Mouse (Mus musculus): Measurements from ENCODE around the gene Selenof. TPM values are rescaled to one million over a fixed set of nuclear protein-coding genes. Genes with fewer than 3 reads are reported as not detected.

Selenof gene
- total RNA-seq, 2 experiments from 2014 or later: 206 to 262 TPM

DNA sequence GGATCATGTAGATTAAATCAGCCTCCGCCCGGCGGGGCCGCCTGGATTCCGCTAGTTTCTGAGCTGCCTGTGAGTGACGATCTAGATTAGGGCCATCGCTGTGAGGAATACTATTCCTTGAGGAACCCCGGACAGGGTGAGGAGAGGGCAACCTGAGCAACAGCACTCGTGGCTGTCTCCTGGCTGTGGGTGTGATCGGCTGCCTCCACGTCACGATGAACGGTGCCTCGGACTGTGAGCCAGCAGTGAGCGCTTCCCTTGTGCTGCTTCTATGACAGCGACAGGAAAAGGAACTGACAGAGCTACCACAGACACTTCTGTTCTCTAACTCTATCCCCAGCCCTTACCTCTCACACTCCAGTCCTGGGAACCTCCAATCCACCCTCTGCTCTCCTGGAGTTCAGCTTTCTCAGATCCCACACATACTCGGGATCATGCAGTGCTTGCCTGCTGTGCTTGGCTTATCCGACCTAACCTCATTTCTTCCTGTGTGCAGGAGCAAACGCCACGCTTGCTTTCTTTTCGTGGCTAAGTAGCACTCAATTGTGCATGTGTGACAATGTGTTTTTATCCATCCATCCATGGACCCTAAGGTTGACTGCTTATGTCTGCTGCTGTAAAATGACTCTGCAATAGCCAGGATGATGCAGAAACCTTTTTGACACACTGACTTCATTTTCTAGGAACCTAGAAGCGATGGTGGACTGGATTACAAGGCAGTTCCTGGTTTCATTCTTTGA, 8.4 kb upstream of the Selenof start:
- 0 out of 2 replicates have a peak, but pooled peaks have one; percentile 41 for ATAC-seq (replicated peaks; ENCODE audit: low FRiP score, poor library complexity, severe bottlenecking)

- ATAC-seq (replicated peaks; ENCODE audit: low FRiP score, poor library complexity, severe bottlenecking): no peak
Measured at GRCm38 (mm10) chr3:144563916-144564315, 6.2 kb upstream of the Selenof start.

- no peak for ATAC-seq (replicated peaks; ENCODE audit: low FRiP score, poor library complexity, severe bottlenecking)
Measured at GRCm38 (mm10) chr3:144565212-144565611, 4.9 kb upstream of the Selenof start.

- no peak for ATAC-seq (replicated peaks; ENCODE audit: low FRiP score, poor library complexity, severe bottlenecking)
Measured at GRCm38 (mm10) chr3:144568861-144569361, 1.2 kb upstream of the Selenof start.

DNA sequence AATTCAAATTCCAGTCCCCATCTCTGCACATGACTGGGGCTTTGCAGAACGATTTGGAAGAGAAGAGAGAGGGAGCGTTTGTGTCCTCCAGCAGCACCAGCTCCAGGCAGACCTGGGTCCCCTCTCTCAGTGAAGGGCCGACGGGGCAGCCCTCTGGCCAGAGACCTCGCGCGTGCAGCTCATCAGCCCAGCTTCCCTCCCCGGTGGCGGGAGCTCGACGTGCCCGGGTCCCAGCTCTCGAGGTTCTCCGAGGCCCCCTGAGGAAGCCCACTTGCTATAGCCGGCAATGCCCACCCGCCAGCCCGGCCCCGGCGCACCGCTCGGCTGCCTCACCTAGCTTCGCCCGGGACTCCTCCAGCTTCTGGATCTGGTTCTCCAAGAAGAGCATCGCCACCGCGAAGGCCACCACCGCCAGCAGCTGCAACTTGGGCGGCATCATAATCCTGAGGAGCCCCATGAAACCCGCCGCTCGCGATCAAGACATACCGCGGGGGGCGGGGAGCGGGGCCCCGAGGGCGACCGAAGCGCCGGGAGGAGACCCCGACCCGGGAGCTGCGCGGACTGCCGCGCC, 618 bp upstream of the Selenof start:
- ATAC-seq (replicated peaks; ENCODE audit: low FRiP score, poor library complexity, severe bottlenecking): no peak; the same call in 1 of the 2 replicates

DNA sequence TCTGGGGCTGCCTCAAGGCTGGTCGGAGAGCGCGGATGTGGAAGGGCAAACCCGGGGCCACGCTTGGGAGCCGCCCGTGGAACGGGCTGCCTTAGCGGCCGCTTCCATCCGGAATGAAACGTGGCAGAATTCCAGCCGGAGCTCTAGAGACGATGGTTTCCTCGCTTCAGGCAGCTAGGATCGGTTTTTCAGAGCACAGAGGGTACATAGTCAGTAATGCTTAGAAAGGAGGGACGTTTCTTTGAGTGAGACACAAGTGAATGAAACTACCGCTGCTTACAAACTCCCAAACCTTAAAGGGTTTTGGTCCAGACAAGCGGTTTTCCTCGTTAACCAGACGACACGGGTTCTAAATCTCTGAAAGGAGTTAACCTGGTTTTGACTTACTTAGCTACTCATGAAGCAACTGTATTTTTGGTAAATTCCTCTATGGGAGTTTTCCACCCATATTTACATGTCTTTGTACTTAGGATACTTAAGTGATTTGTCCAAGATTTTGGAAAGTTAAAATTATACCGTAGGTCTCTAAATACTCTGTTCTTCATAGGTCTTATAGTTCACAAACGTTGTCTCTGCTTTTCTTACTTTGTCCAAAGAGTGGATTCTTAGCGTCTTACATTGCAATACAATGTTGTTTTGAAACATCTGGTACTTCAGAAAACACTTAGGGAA, 848 bp downstream of the Selenof start:
- ATAC-seq (replicated peaks; ENCODE audit: low FRiP score, poor library complexity, severe bottlenecking): no peak

DNA sequence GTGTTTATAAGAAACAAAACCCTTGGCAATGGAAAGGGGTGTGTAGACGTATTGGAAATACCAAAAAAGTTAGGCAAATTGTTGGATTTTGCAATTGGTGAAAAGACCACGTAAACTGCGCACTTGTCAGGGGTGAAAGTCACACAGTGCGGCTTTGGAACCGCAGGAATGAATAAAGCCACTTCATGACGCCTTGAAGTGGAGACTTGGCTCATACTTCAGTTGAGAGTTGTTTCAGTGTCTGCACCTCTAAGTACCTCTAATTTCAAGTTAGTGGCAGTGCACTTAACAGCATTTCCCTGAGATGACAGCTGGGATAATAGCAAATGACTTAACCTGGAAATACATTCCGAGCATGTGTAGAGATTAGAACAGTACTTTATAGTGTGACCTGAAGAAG, 4.2 kb downstream of the Selenof start:
- ATAC-seq (replicated peaks; ENCODE audit: low FRiP score, poor library complexity, severe bottlenecking): no peak

DNA sequence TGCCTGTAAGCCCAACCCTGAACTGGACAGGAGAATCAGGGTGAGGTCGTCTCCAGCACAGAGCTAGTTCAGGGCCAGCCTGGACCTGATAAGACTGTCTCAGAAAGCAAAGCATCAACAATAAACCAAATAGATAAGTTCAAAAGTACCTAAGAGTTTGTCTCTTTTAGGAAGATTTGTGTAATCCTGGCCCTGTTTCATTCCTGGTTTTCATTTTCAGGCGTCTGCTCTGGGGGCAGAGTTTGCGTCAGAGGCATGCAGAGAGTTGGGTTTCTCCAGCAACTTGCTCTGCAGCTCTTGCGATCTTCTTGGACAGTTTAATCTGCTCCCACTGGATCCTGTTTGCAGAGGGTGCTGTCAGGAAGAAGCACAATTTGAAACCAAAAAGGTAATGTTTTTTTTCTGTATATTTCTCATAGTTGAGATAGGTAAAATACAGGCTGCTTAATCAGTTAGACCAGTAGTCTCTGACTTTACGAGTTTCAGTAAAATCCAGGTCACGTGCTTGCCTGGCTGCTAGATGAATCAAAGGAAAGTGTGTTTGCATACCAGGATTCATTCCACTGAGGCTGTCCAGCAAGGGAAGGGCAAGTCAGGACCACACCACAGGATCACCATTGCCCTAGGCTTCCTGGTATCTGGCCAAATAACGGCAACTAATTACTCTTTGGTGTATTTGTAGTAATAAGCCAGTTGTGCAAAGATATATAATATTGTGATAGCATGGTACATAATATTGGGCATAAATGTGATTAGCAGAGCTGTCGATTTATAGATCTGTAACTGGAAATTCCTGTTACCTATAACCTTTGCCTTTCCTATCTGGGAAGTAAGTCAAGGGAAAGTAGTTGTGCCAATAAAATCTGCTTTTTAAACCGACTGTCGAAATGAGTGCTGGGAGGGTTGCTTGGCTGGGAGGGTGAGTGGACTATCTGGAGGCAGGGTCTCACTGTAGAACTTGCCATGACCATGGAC, 7.5 kb downstream of the Selenof start:
- no peak for ATAC-seq (replicated peaks; ENCODE audit: low FRiP score, poor library complexity, severe bottlenecking)

DNA sequence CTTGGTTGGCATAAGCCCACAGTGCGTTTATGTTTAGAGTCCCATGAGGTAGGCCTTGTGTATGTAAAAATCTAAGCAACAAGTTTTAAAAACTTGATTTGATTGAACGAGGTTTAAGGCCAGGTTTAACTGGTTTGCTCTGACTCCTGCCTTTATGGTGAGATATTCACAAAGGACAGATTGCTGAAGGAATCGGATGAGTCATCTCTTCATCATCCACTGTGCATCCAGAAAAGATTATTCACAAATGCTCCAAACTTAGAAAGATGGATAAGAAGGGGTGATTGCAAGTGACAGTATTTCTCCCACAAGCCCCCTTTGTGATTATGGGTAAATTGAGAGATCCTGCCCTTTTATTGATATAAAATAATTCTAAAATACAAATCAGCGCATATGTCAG, 8.8 kb downstream of the Selenof start:
- ATAC-seq (replicated peaks; ENCODE audit: low FRiP score, poor library complexity, severe bottlenecking): no peak

DNA sequence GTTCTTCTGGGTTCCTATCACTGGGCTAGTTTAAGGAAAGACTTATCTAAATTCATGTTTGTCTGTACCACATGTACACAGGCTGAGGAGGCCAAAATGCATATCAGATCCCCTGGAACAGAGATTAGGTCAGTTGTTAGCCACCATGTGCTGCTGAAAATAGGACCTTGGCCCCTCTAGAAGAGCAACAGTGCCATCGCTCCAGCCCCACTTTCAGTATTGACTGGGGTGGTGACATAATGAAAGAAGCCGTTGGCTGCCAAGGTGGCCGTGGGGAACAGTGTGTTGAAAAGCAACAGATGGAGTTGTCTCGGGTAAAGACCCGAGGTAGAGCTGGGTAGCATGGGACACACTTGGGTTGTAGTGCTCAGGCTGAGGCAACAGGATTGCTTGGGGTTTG, 9.7 kb downstream of the Selenof start:
- no peak for ATAC-seq (replicated peaks; ENCODE audit: low FRiP score, poor library complexity, severe bottlenecking)

- ATAC-seq (replicated peaks; ENCODE audit: low FRiP score, poor library complexity, severe bottlenecking): no peak
Measured at GRCm38 (mm10) chr3:144580281-144580680, 10.2 kb downstream of the Selenof start.

- no peak for ATAC-seq (replicated peaks; ENCODE audit: low FRiP score, poor library complexity, severe bottlenecking)
Measured at GRCm38 (mm10) chr3:144581842-144582241, 11.7 kb downstream of the Selenof start.

DNA sequence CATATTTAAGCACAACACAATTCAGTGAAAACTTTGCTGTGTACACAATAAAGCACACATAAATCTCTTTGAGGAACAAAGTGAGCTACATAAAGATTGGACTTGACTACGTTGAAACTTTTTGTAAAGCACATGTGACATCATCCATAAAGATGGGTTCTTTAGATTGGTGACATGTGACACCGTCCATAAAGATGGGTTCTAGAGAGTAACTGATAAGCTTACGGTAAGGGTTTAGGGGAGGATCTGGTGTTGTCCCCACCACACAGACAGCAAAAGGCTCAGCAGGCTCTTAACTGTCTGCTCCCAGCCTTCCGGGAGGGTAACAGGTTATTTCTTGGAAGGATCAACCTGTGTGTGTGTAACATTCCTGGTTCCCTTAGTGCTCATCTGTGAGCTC, 12.2 kb downstream of the Selenof start:
- no peak for ATAC-seq (replicated peaks; ENCODE audit: low FRiP score, poor library complexity, severe bottlenecking)

GRCm38 (mm10) chr3:144583789-144584188, 13.7 kb downstream of the Selenof start:
- no peak for ATAC-seq (replicated peaks; ENCODE audit: low FRiP score, poor library complexity, severe bottlenecking)

- ATAC-seq (replicated peaks; ENCODE audit: low FRiP score, poor library complexity, severe bottlenecking): no peak
Measured at GRCm38 (mm10) chr3:144584789-144585553, 14.9 kb downstream of the Selenof start.

GRCm38 (mm10) chr3:144586731-144587130, 16.6 kb downstream of the Selenof start:
- ATAC-seq (replicated peaks; ENCODE audit: low FRiP score, poor library complexity, severe bottlenecking): no peak

- no peak for ATAC-seq (replicated peaks; ENCODE audit: low FRiP score, poor library complexity, severe bottlenecking)
Measured at GRCm38 (mm10) chr3:144589189-144589890, 19.2 kb downstream of the Selenof start.

GRCm38 (mm10) chr3:144592992-144593785, 23.1 kb downstream of the Selenof start:
- peak; percentile 71 for ATAC-seq (replicated peaks; ENCODE audit: low FRiP score, poor library complexity, severe bottlenecking)

Data from erythroid progenitor cell, adult 5-6 weeks (primary cell).